Mouse (Mus musculus) embryonic facial prominence, embryonic 15.5 days (tissue): ENCODE measurements around the gene Tfcp2l1. TPM values are rescaled to one million over a fixed set of nuclear protein-coding genes. Genes with fewer than 3 reads are reported as not detected.
"Not testable (repeated sequence)": the region's sequence is repeated elsewhere in the genome, so short reads cannot be mapped to it uniquely, and the experiment has no call there.

ENCODE experiments used
- ATAC-seq: fragments of 200-750 bp; cut with Nextera tagmentation; 2 replicates; pipeline ENCODE4 v1.8.0; 2017; ENCODE audit warnings: low read depth, moderate TSS enrichment; ENCODE audit not compliant: insufficient number of reproducible peaks, low FRiP score, low TSS enrichment
- H3K27ac ChIP-seq: fragments of 300-500 bp; sonication (generic); replicated peaks from 2 replicates; pipeline ENCODE4 v1.5.1; 2015; ENCODE audit warnings: mild to moderate bottlenecking, inconsistent platforms
- H3K27me3 ChIP-seq: fragments of 300-500 bp; sonication (generic); 2 replicates; pipeline ENCODE4 v1.6.1; 2015; ENCODE audit warnings: inconsistent platforms
- H3K36me3 ChIP-seq: fragments of 300-500 bp; sonication (generic); 2 replicates; pipeline ENCODE4 v1.6.1; 2015; ENCODE audit warnings: mild to moderate bottlenecking, inconsistent platforms
- H3K4me1 ChIP-seq: fragments of 300-500 bp; sonication (generic); 2 replicates; pipeline ENCODE4 v1.6.1; 2015; ENCODE audit warnings: inconsistent platforms
- H3K4me2 ChIP-seq: fragments of 300-500 bp; sonication (generic); replicated peaks from 2 replicates; pipeline ENCODE4 v1.6.1; 2015; ENCODE audit warnings: mild to moderate bottlenecking, inconsistent platforms
- H3K4me3 ChIP-seq: fragments of 300-500 bp; sonication (generic); replicated peaks from 2 replicates; pipeline ENCODE4 v1.5.1; 2015; ENCODE audit warnings: mild to moderate bottlenecking, inconsistent platforms
- H3K9ac ChIP-seq: fragments of 300-500 bp; sonication (generic); 2 replicates; pipeline ENCODE4 v1.6.1; 2015; ENCODE audit warnings: inconsistent platforms
- H3K9me3 ChIP-seq: fragments of 300-500 bp; sonication (generic); replicated peaks from 2 replicates; pipeline ENCODE4 v1.6.1; 2016; ENCODE audit warnings: inconsistent platforms
- WGBS: fragments of 180-500 bp; shearing (Covaris S2); methylation state at CpG from one replicate; pipeline ENCODE4 v1.1.7; 2015; 5-methylcytosine and 5-hydroxymethylcytosine counted together
- polyA plus RNA-seq: library from polyadenylated mRNA; unstranded; fragments of >200 nt; fragmentation: Nextera tagmentation; extraction: Ambion mirVana; gene quantifications from 2 replicates; pipeline ENCODE4 v1.2.1, GENCODE M21; 2015

Gene Tfcp2l1
- polyA plus RNA-seq: 1.0 and 1.4 TPM in 2 replicates

DNA sequence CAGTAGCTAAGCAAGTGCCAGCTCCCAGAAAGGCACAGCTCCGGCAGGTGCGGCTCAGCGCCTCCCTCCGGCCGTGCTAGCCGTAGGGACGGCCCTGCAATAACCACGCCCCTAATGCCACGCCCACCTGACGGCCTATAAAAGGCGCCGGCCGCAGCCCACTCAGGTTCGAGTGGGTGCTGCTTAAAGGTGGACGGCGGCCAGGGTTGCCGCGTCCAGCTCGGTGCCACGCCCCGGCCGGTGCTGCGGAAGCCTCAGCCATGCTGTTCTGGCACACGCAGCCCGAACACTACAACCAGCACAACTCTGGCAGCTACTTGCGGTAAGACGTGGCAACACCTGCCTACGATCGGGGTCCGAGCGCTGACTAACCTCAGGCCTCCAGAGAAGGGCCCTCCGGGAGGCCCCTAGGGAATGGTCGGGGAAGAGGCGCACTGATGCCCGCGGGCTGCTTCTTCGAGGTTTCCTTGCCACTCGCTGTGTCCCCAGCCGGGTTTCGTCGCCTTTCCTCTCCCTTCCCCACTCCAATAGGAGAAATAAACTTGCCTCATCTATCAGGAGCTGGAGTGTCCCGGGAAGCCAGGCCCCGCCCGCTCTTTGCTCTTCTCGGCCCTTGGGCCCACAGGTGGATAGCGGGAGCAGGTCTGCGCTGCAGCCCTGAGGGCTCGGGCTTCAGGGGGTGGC, at the start of gene Tfcp2l1:
Gene Tfcp2l1 (plus strand): TSS at position 165 of the 684 bp plus-strand sequence.
- no peaks in the 10 kb centered on the region for H3K36me3 ChIP-seq
- peak within 1 kb of the TSS; percentile 88 for H3K4me2 ChIP-seq
- peak; percentile 76 for ATAC-seq
- 0 out of 2 replicates have a peak within 1 kb of the TSS, but pooled peaks have one; percentile 15 for H3K9ac ChIP-seq
- peak within 1 kb of the TSS; percentile 45 for H3K4me3 ChIP-seq
- H3K27ac ChIP-seq: no peak within 1 kb of the TSS
- H3K9me3 ChIP-seq: no peaks in the 10 kb centered on the region
- H3K4me1 ChIP-seq: peaks cover 12% of the 10 kb centered on the region
- under 1% methylated on average over 48 of the region's 48 CpGs for WGBS
- H3K27me3 ChIP-seq: peaks cover 14% of the 10 kb centered on the region

DNA sequence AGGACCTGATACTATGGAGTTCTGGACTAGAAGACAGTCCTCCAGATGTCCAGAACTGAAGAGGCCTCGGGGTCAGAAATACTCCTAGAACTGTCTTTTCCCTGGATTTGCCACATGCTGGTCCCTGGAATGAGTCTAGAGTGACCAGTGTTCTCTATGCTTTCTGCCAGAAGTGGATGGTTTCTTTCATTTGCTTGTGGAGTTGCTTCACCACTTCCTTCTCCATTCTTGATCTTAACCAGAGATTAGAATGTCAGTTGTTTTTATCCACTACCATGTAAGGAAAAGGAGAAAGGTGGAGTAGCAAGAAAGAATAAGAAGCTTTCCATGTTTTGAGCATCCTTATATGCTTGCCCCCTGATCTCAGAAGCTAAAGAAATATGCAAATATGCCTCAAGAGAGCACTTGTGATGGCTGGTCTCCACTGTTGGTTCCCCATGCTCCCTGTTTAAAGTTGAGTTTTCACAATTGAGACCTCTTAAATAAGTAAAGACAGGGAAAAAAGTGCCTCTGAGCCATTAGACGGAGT, 47.5 kb upstream of the Tfcp2l1 start:
- H3K9me3 ChIP-seq: no peaks in the 10 kb centered on the region
- no peak overlapping the region for H3K4me3 ChIP-seq
- ATAC-seq: no peak
- H3K4me1 ChIP-seq: no peaks in the 10 kb centered on the region
- no peak overlapping the region for H3K4me2 ChIP-seq
- no peaks in the 10 kb centered on the region for H3K27me3 ChIP-seq
- H3K9ac ChIP-seq: no peak overlapping the region
- no peak overlapping the region for H3K27ac ChIP-seq
- 94% methylated on average over 2 of the region's 2 CpGs for WGBS
- H3K36me3 ChIP-seq: peaks cover 52% of the 10 kb centered on the region

- Histone ChIP-seq H3K4me2 (no peak overlapping the region), H3K4me3 (no peak overlapping the region), H3K4me1 (no peaks in the 10 kb centered on the region), H3K36me3 (peaks cover 44% of the 10 kb centered on the region), H3K9me3 (no peaks in the 10 kb centered on the region), H3K27me3 (no peaks in the 10 kb centered on the region), H3K9ac (no peak overlapping the region), H3K27ac (no peak overlapping the region)
- WGBS: 91% methylated on average over 8 of the region's 8 CpGs
- no peak for ATAC-seq
Observed at GRCm38 (mm10) chr1:118581179-118581578, 46.6 kb upstream of the Tfcp2l1 start.

DNA sequence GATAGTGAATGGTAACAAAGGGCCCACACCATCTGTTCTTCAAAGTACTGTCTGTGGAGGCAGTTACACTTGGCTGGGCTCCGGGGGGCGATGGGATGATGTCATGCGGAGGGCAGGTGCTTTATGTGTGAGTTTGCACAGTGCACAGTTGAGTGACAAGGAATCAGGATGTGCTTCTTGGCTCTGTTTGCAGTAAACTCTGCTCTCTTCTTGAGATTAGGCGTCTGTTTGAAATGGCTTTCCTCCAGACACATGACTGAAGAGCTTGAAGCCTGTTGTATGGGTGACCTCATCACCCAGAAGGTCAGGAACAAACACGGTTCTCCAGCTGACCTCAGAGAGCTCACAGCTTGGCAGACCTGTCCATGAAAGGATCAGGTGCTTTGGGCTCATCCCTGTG, 38.0 kb upstream of the Tfcp2l1 start:
- Histone ChIP-seq H3K27me3 (no peaks in the 10 kb centered on the region), H3K4me2 (no peak overlapping the region), H3K4me1 (no peaks in the 10 kb centered on the region), H3K9ac (no peak overlapping the region), H3K9me3 (no peaks in the 10 kb centered on the region), H3K36me3 (peaks cover 46% of the 10 kb centered on the region), H3K27ac (no peak overlapping the region), H3K4me3 (no peak overlapping the region)
- 77% methylated on average over 5 of the region's 5 CpGs for WGBS
- ATAC-seq: no peak

DNA sequence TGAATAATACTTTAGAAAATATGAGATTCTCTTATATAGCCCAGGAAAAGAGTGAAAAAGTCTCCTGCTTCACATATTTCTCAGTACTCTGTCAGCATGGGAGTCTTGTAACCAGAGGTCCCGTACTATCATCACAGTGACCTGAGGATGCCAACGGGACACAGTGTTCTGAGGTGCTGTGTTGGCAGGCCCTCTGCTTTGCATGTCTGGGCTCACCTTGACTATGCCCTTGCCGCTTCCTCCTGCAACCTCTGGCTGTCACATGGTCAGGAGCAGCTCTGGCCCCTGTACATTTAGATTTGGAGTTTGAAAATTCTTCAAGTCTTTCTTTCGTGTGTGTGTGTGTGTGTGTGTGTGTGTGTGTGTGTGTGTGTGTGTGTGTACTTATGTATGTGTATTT, 34.8 kb upstream of the Tfcp2l1 start:
- no peak overlapping the region for H3K9ac ChIP-seq
- H3K9me3 ChIP-seq: no peaks in the 10 kb centered on the region
- H3K36me3 ChIP-seq: peaks cover 66% of the 10 kb centered on the region
- no peak for ATAC-seq
- no peaks in the 10 kb centered on the region for H3K27me3 ChIP-seq
- no peak overlapping the region for H3K27ac ChIP-seq
- 97% methylated on average over 4 of the region's 4 CpGs for WGBS
- no peaks in the 10 kb centered on the region for H3K4me1 ChIP-seq
- H3K4me3 ChIP-seq: no peak overlapping the region
- H3K4me2 ChIP-seq: no peak overlapping the region

DNA sequence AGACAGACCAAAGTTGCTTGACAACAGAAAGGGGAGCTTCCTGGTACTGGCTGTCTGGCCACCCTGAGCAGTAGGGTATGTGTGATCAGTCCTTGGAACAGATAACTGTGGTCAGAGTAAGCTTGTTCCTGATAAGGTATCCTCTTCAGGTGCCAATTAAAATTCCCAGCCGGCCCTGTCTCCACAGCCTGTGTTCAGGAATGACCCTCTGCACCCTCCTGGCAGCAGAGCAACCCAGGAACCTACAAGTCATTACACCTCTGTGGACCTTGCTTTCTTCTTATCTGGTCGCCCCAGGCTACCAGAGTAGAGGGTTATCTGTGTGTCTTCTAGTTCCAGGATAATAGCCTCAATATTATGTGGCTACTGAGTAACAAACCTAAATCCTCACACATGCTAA, 32.4 kb upstream of the Tfcp2l1 start:
- Histone ChIP-seq H3K9ac (no peak overlapping the region), H3K36me3 (peaks cover 74% of the 10 kb centered on the region), H3K4me1 (no peaks in the 10 kb centered on the region), H3K9me3 (no peaks in the 10 kb centered on the region), H3K27me3 (no peaks in the 10 kb centered on the region), H3K4me3 (no peak overlapping the region), H3K4me2 (no peak overlapping the region), H3K27ac (no peak overlapping the region)
- no peak for ATAC-seq
- WGBS: 81% methylated on average over 2 of the region's 2 CpGs

- H3K27me3 ChIP-seq: no peaks in the 10 kb centered on the region
- WGBS: 73% methylated on average over 2 of the region's 2 CpGs
- H3K36me3 ChIP-seq: peaks cover 78% of the 10 kb centered on the region
Observed at GRCm38 (mm10) chr1:118597475-118598213, 30.1 kb upstream of the Tfcp2l1 start.

DNA sequence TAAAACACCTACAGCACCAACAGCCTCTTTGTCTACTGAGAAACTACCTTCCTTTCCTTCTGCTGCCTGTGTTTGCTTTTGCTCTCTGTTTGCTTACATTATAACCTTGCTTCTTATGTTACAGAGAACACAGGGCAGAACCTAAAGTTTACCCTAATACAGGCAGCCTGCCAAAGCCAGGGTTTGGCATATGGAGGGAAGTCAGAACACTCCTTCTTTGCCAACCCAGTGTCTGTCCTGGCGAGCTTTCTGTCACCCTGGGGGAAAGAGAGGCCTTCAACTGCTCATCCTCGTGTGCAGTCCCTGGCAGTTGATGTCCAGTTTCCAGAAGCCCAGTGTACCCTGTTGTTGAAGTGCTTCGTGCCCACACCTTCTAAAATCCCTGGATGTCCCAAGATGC, 29.4 kb upstream of the Tfcp2l1 start:
- Histone ChIP-seq H3K27me3 (no peaks in the 10 kb centered on the region), H3K9me3 (no peaks in the 10 kb centered on the region), H3K36me3 (peaks cover 80% of the 10 kb centered on the region), H3K4me1 (no peaks in the 10 kb centered on the region), H3K27ac (no peak overlapping the region; the same call in 1 of the 2 replicates), H3K4me2 (no peak overlapping the region), H3K4me3 (no peak overlapping the region), H3K9ac (no peak overlapping the region)
- WGBS: 71% methylated on average over 3 of the region's 3 CpGs
- ATAC-seq: no peak

More at GRCm38 (mm10) chr1:118597475-118598213, 30.1 kb upstream of the Tfcp2l1 start:
- Histone ChIP-seq H3K9me3 (no peaks in the 10 kb centered on the region), H3K9ac (no peak overlapping the region), H3K27ac (peak overlapping the region; percentile 7; the same call in 1 of the 2 replicates), H3K4me3 (no peak overlapping the region), H3K4me2 (no peak overlapping the region), H3K4me1 (no peaks in the 10 kb centered on the region)
- ATAC-seq: no peak

DNA sequence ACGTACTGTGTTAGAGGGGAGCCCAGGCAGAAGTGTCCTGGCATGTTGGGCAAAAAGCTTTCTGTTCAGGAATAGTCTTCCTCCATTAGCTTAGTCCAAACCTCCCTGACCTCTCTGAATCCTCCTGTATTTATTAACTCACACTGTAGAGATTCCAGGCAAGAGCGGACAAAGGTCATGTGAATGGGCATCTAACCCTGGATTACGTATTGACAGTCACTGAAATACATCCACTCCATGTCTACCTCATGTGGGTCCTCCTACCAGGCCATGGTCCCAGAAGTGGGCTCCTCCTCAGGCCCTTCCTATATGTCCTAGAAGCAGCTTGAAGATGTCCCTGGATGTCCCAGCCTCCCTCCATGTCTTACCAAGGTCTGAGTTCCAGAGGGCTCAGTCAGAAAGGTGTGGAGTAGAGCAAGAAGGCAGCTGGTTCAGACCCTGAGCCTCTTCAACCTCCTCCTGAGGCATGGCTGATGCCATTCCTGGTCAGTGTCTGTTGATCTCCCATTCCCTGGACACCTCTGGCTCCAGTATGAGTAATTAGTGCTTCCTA, 14.0 kb upstream of the Tfcp2l1 start:
- H3K9ac ChIP-seq: no peak overlapping the region
- no peak overlapping the region for H3K4me3 ChIP-seq
- peaks cover 14% of the 10 kb centered on the region for H3K36me3 ChIP-seq
- H3K27ac ChIP-seq: no peak overlapping the region
- no peaks in the 10 kb centered on the region for H3K4me1 ChIP-seq
- no peaks in the 10 kb centered on the region for H3K9me3 ChIP-seq
- H3K4me2 ChIP-seq: no peak overlapping the region
- 90% methylated on average over 3 of the region's 3 CpGs for WGBS
- no peaks in the 10 kb centered on the region for H3K27me3 ChIP-seq
- no peak for ATAC-seq

- 81% methylated on average over 5 of the region's 5 CpGs for WGBS
- not testable (repeated sequence) for H3K36me3 ChIP-seq, H3K9me3 ChIP-seq, H3K4me3 ChIP-seq, H3K4me1 ChIP-seq, H3K27ac ChIP-seq, H3K27me3 ChIP-seq, ATAC-seq, H3K4me2 ChIP-seq, H3K9ac ChIP-seq
Observed at GRCm38 (mm10) chr1:118621055-118621454, 6.7 kb upstream of the Tfcp2l1 start.

GRCm38 (mm10) chr1:118622857-118623256, 4.9 kb upstream of the Tfcp2l1 start:
- ATAC-seq: no peak
- H3K27ac ChIP-seq: no peak overlapping the region
- WGBS: 57% methylated on average over 3 of the region's 3 CpGs
- H3K4me3 ChIP-seq: no peak overlapping the region
- H3K27me3 ChIP-seq: peaks cover 9% of the 10 kb centered on the region
- peaks cover 5% of the 10 kb centered on the region for H3K4me1 ChIP-seq
- H3K36me3 ChIP-seq: no peaks in the 10 kb centered on the region
- no peak overlapping the region for H3K9ac ChIP-seq
- H3K9me3 ChIP-seq: no peaks in the 10 kb centered on the region
- no peak overlapping the region for H3K4me2 ChIP-seq
